Comparison of ENCODE assay signal across 24 mouse cellular contexts in genomic region chr19:31621716-31622115, GRCm38 (mm10).
DNase-seq lines count a peak whose midpoint lies in the region; ATAC-seq lines count a peak whose summit lies in the region.
"Had no signal": no experiment of that assay in that cellular context is flagged by ENCODE, and none has a peak within 500 bp of the region (broad histone marks: within the 10 kb centered on the region; RNA-seq: fewer than 3 reads in every experiment).

No protein-coding gene starts in this region.

- H3K4me3 ChIP-seq in heart, embryonic 12.5 days = no peak overlapping the region
- H3K4me3 ChIP-seq in kidney, embryonic 15.5 days (replicated peaks) = no peak overlapping the region
- H3K4me3 ChIP-seq in kidney, embryonic 14.5 days (ENCODE audit: low read length) = no peak overlapping the region
- H3K4me3 ChIP-seq: forebrain, embryonic 10.5 days; forebrain, embryonic 13.5 days; heart, embryonic 13.5 days; hindbrain, embryonic 12.5 days; hindbrain, embryonic 15.5 days had no signal

- no peak overlapping the region for H3K27ac ChIP-seq in heart, embryonic 12.5 days (ENCODE audit: poor library complexity, severe bottlenecking)
- 0 out of 2 replicates have a peak overlapping the region, but pooled peaks have one; percentile 48 for H3K27ac ChIP-seq in kidney, embryonic 15.5 days
- no peak overlapping the region for H3K27ac ChIP-seq in kidney, embryonic 14.5 days (ENCODE audit: low read depth, low read length)
- H3K27ac ChIP-seq: forebrain, embryonic 10.5 days; forebrain, embryonic 13.5 days; heart, embryonic 13.5 days; hindbrain, embryonic 12.5 days; hindbrain, embryonic 15.5 days had no signal

- H3K9me3 ChIP-seq in heart, embryonic 12.5 days (replicated peaks) = no peaks in the 10 kb centered on the region
- H3K9me3 ChIP-seq in kidney, embryonic 15.5 days (replicated peaks) = no peaks in the 10 kb centered on the region
- H3K9me3 ChIP-seq in kidney, embryonic 14.5 days (ENCODE audit: control insufficient read depth, low read length) = no peaks in the 10 kb centered on the region
- H3K9me3 ChIP-seq: forebrain, embryonic 10.5 days; forebrain, embryonic 13.5 days; G1E; heart, embryonic 13.5 days; hindbrain, embryonic 12.5 days; hindbrain, embryonic 15.5 days had no signal

- no peak overlapping the region for H3K9ac ChIP-seq in heart, embryonic 12.5 days
- no peak overlapping the region for H3K9ac ChIP-seq in kidney, embryonic 15.5 days
- H3K9ac ChIP-seq in kidney, embryonic 14.5 days (ENCODE audit: low read depth, low read length) = no peak overlapping the region
- H3K9ac ChIP-seq: forebrain, embryonic 13.5 days; heart, embryonic 13.5 days; hindbrain, embryonic 12.5 days; hindbrain, embryonic 15.5 days had no signal

- ATAC-seq in heart, embryonic 12.5 days (ENCODE audit: insufficient number of reproducible peaks, low FRiP score) = no peak
- no peak for ATAC-seq in kidney, embryonic 15.5 days (replicated peaks; ENCODE audit: low FRiP score)
- no peak for ATAC-seq in kidney, embryonic 14.5 days (ENCODE audit: low FRiP score, low TSS enrichment)
- ATAC-seq: forebrain, embryonic 13.5 days; forebrain, embryonic 16.5 days; Patski had no signal

- peak; percentile 18 for DNase-seq in heart, adult 8-10 months (ENCODE audit: low spot score)
- peak; percentile 20 for DNase-seq in kidney, postnatal 14 days
- DNase-seq in kidney, postnatal 10 days = no peak
- DNase-seq: adrenal gland, postnatal 10 days; adrenal gland, postnatal 36 days; B cell, adult 2 months; cerebellum, adult 18-20 months; cerebellum, adult 9-10 months; cerebellum, postnatal 14 days; gastrocnemius, postnatal 10 days; gastrocnemius, postnatal 36 days; heart, postnatal 14 days had no signal

- H3K4me1 ChIP-seq in heart, embryonic 12.5 days (replicated peaks) = peaks cover 8% of the 10 kb centered on the region
- H3K4me1 ChIP-seq in kidney, embryonic 15.5 days = 0 out of 2 replicates have a peak, but pooled peaks cover 2% of the 10 kb centered on the region
- H3K4me1 ChIP-seq in kidney, embryonic 14.5 days (ENCODE audit: control insufficient read depth, insufficient read depth, low read length) = no peaks in the 10 kb centered on the region
- H3K4me1 ChIP-seq: hindbrain, embryonic 12.5 days; hindbrain, embryonic 15.5 days had no signal

- WGBS in heart, embryonic 12.5 days = 88% methylated on average over 1 of the region's 1 CpGs
- 83% methylated on average over 1 of the region's 1 CpGs for WGBS in kidney, embryonic 15.5 days
- 90% methylated on average over 1 of the region's 1 CpGs for WGBS in kidney, embryonic 14.5 days

- no peaks in the 10 kb centered on the region for H3K36me3 ChIP-seq in heart, embryonic 12.5 days
- H3K36me3 ChIP-seq in kidney, embryonic 15.5 days = no peaks in the 10 kb centered on the region
- no peaks in the 10 kb centered on the region for H3K36me3 ChIP-seq in kidney, embryonic 14.5 days (ENCODE audit: control insufficient read depth, insufficient read depth, low read length)
- H3K36me3 ChIP-seq: forebrain, embryonic 10.5 days; G1E; heart, embryonic 13.5 days; hindbrain, embryonic 12.5 days; hindbrain, embryonic 15.5 days had no signal

- no peaks in the 10 kb centered on the region for H3K27me3 ChIP-seq in heart, embryonic 12.5 days (replicated peaks)
- H3K27me3 ChIP-seq in kidney, embryonic 15.5 days = no peaks in the 10 kb centered on the region
- no peaks in the 10 kb centered on the region for H3K27me3 ChIP-seq in kidney, embryonic 14.5 days (ENCODE audit: control insufficient read depth, insufficient read depth, low read length)
- H3K27me3 ChIP-seq: CH12.LX; forebrain, embryonic 13.5 days; heart, embryonic 13.5 days; hindbrain, embryonic 12.5 days; hindbrain, embryonic 15.5 days had no signal

- H3K4me2 ChIP-seq in heart, embryonic 12.5 days = no peak overlapping the region
- H3K4me2 ChIP-seq in kidney, embryonic 15.5 days = no peak overlapping the region
- H3K4me2 ChIP-seq in kidney, embryonic 14.5 days (replicated peaks; ENCODE audit: low read depth, low read length) = no peak overlapping the region
- H3K4me2 ChIP-seq: forebrain, embryonic 13.5 days; heart, embryonic 13.5 days; hindbrain, embryonic 12.5 days; hindbrain, embryonic 15.5 days had no signal
